Mouse (Mus musculus) hindbrain, embryonic 13.5 days (tissue): ENCODE results near the gene 0610010K14Rik. TPM values are rescaled to one million over a fixed set of nuclear protein-coding genes. Genes with fewer than 3 reads are reported as not detected.

ENCODE experiments used
- ATAC-seq: fragments of 200-750 bp; cut with Nextera tagmentation; 2 replicates; pipeline ENCODE4 v1.8.0; 2017; ENCODE audit warnings: moderate TSS enrichment; ENCODE audit not compliant: low FRiP score
- H3K27ac ChIP-seq: fragments of 300-500 bp; sonication (generic); 2 replicates; pipeline ENCODE4 v1.5.1; 2015; ENCODE audit warnings: inconsistent platforms, mild to moderate bottlenecking, moderate library complexity
- H3K27me3 ChIP-seq: fragments of 300-500 bp; sonication (generic); 2 replicates; pipeline ENCODE4 v1.6.1; 2015; ENCODE audit warnings: mild to moderate bottlenecking, inconsistent platforms
- H3K36me3 ChIP-seq: fragments of 300-500 bp; sonication (generic); 2 replicates; pipeline ENCODE4 v1.6.1; 2015; ENCODE audit warnings: mild to moderate bottlenecking, inconsistent platforms
- H3K4me1 ChIP-seq: fragments of 300-500 bp; sonication (generic); replicated peaks from 2 replicates; pipeline ENCODE4 v1.6.1; 2015; ENCODE audit warnings: inconsistent platforms
- H3K4me2 ChIP-seq: fragments of 300-500 bp; sonication (generic); 2 replicates; pipeline ENCODE4 v1.6.1; 2015; ENCODE audit warnings: inconsistent platforms, mild to moderate bottlenecking, moderate library complexity
- H3K4me3 ChIP-seq: fragments of 300-500 bp; sonication (generic); 2 replicates; pipeline ENCODE4 v1.5.1; 2015; ENCODE audit warnings: mild to moderate bottlenecking, inconsistent platforms
- H3K9ac ChIP-seq: fragments of 300-500 bp; sonication (generic); 2 replicates; pipeline ENCODE4 v1.6.1; 2015; ENCODE audit warnings: mild to moderate bottlenecking, inconsistent platforms
- H3K9me3 ChIP-seq: fragments of 300-500 bp; sonication (generic); 2 replicates; pipeline ENCODE4 v1.6.1; 2016; ENCODE audit warnings: inconsistent platforms
- WGBS: fragments of 180-500 bp; shearing (Covaris S2); methylation state at CpG from one replicate; pipeline ENCODE4 v1.1.7; 2015; 5-methylcytosine and 5-hydroxymethylcytosine counted together
- polyA plus RNA-seq: library from polyadenylated mRNA; unstranded; fragments of >200 nt; fragmentation: Nextera tagmentation; extraction: Ambion mirVana; gene quantifications from 2 replicates; pipeline ENCODE4 v1.2.1, GENCODE M21; 2015

0610010K14Rik gene
- polyA plus RNA-seq, 1 experiment from 2014 or later = 201 TPM

- WGBS = 42% methylated on average over 8 of the region's 8 CpGs
- Histone ChIP-seq H3K27me3 (peaks cover 39% of the 10 kb centered on the region), H3K27ac (no peak overlapping the region), H3K9ac (peak overlapping the region; percentile 70), H3K4me1 (peaks cover 56% of the 10 kb centered on the region), H3K9me3 (no peaks in the 10 kb centered on the region), H3K4me2 (peak overlapping the region; percentile 53), H3K36me3 (peaks cover 21% of the 10 kb centered on the region), H3K4me3 (peak overlapping the region; percentile 31)
- ATAC-seq = no peak
Measured at GRCm38 (mm10) chr11:70233016-70233415, 4.7 kb downstream of the 0610010K14Rik start.

DNA sequence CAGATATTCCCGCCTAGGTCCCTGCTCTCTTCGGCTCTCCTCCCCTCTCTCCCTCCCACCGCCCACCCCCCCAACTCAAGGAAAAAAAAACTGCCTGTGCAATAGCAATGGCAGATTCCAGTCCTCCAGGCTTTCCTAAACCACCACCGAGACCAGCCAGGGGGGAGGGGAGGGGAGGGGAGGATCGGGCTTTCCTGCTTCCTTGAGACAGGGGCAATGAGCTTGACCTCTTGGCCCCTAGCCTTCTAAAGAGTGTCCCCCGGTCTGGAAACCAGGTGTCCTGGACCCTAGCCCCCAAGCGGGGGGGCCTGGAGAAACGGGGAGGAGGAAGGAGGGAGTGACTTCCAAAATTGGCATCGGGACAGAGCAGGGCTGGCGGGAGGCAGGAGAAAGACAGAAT, 5.2 kb downstream of the 0610010K14Rik start:
- 11% methylated on average over 7 of the region's 10 CpGs for WGBS
- no peaks in the 10 kb centered on the region for H3K9me3 ChIP-seq
- peaks cover 43% of the 10 kb centered on the region for H3K27me3 ChIP-seq
- no peak overlapping the region for H3K27ac ChIP-seq
- H3K36me3 ChIP-seq = peaks cover 21% of the 10 kb centered on the region
- peak overlapping the region; percentile 31 for H3K4me3 ChIP-seq
- H3K9ac ChIP-seq = peak overlapping the region; percentile 70
- H3K4me1 ChIP-seq = peaks cover 56% of the 10 kb centered on the region
- peak overlapping the region; percentile 53 for H3K4me2 ChIP-seq
- no peak for ATAC-seq

DNA sequence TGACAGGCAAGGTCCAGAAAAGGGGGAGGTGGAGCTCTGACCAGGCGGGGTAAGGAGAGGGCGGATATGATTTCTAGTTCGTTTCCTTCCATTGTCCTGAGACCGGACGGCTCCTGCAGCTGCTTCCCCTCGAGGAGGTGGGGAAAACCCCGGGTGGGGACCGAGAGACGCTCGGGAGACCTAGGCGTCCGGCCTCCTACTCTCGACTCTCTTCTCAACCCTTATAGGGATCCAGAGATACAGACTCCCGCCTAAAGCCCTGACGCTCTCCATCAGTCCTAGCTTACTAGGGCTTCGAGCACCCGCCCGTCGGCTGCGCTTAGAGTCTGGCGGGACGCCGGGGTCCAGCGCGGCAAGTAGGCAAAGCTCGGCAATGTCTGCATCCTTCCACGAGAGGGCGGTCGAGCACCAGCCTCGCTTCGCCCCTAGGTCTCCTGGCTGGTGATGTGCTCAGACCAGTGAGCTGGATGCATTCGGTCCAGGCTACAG, 7.4 kb downstream of the 0610010K14Rik start:
- under 1% methylated on average over 32 of the region's 32 CpGs for WGBS
- Histone ChIP-seq H3K9ac (no peak overlapping the region), H3K27me3 (peaks cover 66% of the 10 kb centered on the region), H3K4me1 (peaks cover 51% of the 10 kb centered on the region), H3K4me3 (peak overlapping the region; percentile 29), H3K36me3 (peaks cover 14% of the 10 kb centered on the region), H3K27ac (0 out of 2 replicates have a peak overlapping the region, but pooled peaks have one; percentile 5), H3K9me3 (no peaks in the 10 kb centered on the region), H3K4me2 (peak overlapping the region; percentile 51)
- ATAC-seq = no peak

- H3K4me3 ChIP-seq = peak within 1 kb of the TSS; percentile 29
Measured at GRCm38 (mm10) chr11:70229260-70230010, 8.3 kb downstream of the 0610010K14Rik start, which contains the start of gene Bcl6b. Gene Bcl6b (minus strand): TSS chr11:70229798.

GRCm38 (mm10) chr11:70228828-70229227, 8.9 kb downstream of the 0610010K14Rik start:
- Histone ChIP-seq H3K9ac (peak overlapping the region; percentile 55; the same call in 1 of the 2 replicates), H3K9me3 (no peaks in the 10 kb centered on the region), H3K4me2 (peak overlapping the region; percentile 51), H3K4me1 (peaks cover 51% of the 10 kb centered on the region), H3K27me3 (peaks cover 80% of the 10 kb centered on the region), H3K27ac (no peak overlapping the region), H3K36me3 (no peaks in the 10 kb centered on the region), H3K4me3 (peak overlapping the region; percentile 29)
- WGBS = under 1% methylated on average over 19 of the region's 19 CpGs
- no peak; the same call in 1 of the 2 replicates for ATAC-seq

More at GRCm38 (mm10) chr11:70229260-70230010, 8.3 kb downstream of the 0610010K14Rik start, which contains the start of gene Bcl6b:
- H3K9me3 ChIP-seq = no peaks in the 10 kb centered on the region
- peaks cover 51% of the 10 kb centered on the region for H3K4me1 ChIP-seq
- peaks cover 5% of the 10 kb centered on the region for H3K36me3 ChIP-seq
- H3K27me3 ChIP-seq = peaks cover 74% of the 10 kb centered on the region
- 2% methylated on average over 39 of the region's 39 CpGs for WGBS
- no peak for ATAC-seq
- peak within 1 kb of the TSS; percentile 5; the same call in 1 of the 2 replicates for H3K27ac ChIP-seq
- peak within 1 kb of the TSS; percentile 51 for H3K4me2 ChIP-seq
- peak within 1 kb of the TSS; percentile 55; the same call in 1 of the 2 replicates for H3K9ac ChIP-seq

DNA sequence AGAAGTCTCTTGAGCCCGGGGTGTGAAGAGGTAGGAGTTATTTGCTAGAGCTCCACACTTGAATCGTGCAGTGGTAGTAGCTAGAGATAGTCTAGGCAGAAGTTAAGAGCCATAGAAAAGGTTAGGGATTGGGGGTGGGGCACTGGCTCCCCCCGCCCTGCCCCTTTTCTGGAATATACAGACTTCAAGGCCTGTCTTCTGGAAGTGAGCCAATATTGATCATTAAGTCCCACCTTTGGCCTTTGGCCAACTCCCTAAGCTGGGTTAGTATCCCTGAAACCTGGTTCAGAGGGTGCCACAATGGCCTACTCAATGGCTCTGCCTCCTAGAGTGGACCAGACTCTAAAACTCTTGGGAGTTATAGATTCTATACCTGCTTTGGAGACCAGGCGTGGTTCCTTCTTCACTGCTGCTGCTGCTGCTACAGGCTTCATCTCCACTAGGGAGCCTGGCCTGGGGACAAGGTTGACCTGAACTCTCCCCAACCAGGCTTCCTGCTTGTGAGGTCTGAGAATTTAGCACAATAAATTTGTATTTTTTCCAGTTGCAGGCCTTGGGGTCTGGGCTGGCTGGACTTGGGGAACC, 10.0 kb downstream of the 0610010K14Rik start:
- Histone ChIP-seq H3K27ac (no peak overlapping the region), H3K27me3 (peaks cover 85% of the 10 kb centered on the region), H3K4me2 (peak overlapping the region; percentile 51; the same call in 1 of the 2 replicates)

GRCm38 (mm10) chr11:70227126-70227525, 10.6 kb downstream of the 0610010K14Rik start:
- Histone ChIP-seq H3K27ac (no peak overlapping the region), H3K9ac (peak overlapping the region; percentile 59; the same call in 1 of the 2 replicates), H3K4me2 (peak overlapping the region; percentile 51), H3K27me3 (peaks cover 85% of the 10 kb centered on the region), H3K4me3 (peak overlapping the region; percentile 26), H3K9me3 (no peaks in the 10 kb centered on the region), H3K36me3 (no peaks in the 10 kb centered on the region), H3K4me1 (peaks cover 43% of the 10 kb centered on the region)
- ATAC-seq = no peak
- WGBS = 37% methylated on average over 5 of the region's 5 CpGs

More for the DNA sequence above, 10.0 kb downstream of the 0610010K14Rik start:
- Histone ChIP-seq H3K4me3 (no peak overlapping the region), H3K4me1 (peaks cover 45% of the 10 kb centered on the region), H3K36me3 (no peaks in the 10 kb centered on the region), H3K9ac (0 out of 2 replicates have a peak overlapping the region, but pooled peaks have one; percentile 55), H3K9me3 (no peaks in the 10 kb centered on the region)
- ATAC-seq = no peak
- 89% methylated on average over 4 of the region's 4 CpGs for WGBS

GRCm38 (mm10) chr11:70226602-70226890, 11.2 kb downstream of the 0610010K14Rik start:
- Histone ChIP-seq H3K9me3 (no peaks in the 10 kb centered on the region), H3K36me3 (no peaks in the 10 kb centered on the region), H3K4me2 (peak overlapping the region; percentile 50), H3K9ac (peak overlapping the region; percentile 59), H3K27me3 (peaks cover 81% of the 10 kb centered on the region), H3K4me1 (peaks cover 48% of the 10 kb centered on the region), H3K27ac (no peak overlapping the region), H3K4me3 (peak overlapping the region; percentile 26)
- no peak for ATAC-seq
- 10% methylated on average over 18 of the region's 18 CpGs for WGBS

GRCm38 (mm10) chr11:70225798-70226601, 11.7 kb downstream of the 0610010K14Rik start:
- Histone ChIP-seq H3K27ac (no peak overlapping the region), H3K9ac (peak overlapping the region; percentile 59), H3K4me2 (peak overlapping the region; percentile 50), H3K27me3 (peaks cover 76% of the 10 kb centered on the region), H3K36me3 (no peaks in the 10 kb centered on the region), H3K4me1 (peaks cover 50% of the 10 kb centered on the region), H3K9me3 (no peaks in the 10 kb centered on the region), H3K4me3 (peak overlapping the region; percentile 26)
- 20% methylated on average over 27 of the region's 27 CpGs for WGBS
- ATAC-seq = no peak; the same call in 1 of the 2 replicates

DNA sequence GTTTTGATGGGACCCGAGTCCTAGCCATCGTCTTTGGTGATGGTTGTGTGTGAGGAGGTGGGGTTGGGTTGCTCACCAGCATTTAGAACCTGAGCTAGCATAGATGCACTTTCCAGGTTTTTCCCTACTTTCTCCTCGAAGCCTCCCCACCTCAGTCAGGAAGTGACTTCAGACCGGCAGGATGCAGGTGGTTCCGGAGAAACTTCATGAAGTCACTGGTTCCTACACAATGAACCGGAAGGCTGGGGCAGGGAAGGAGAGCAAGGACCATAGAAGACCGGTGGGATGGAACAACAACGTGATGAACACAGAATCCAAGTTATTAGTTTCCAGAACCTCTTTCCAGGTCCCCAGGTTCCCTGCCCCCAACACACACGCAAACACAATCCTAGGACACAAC, 14.0 kb downstream of the 0610010K14Rik start:
- 89% methylated on average over 9 of the region's 9 CpGs for WGBS
- Histone ChIP-seq H3K9ac (no peak overlapping the region), H3K4me1 (peaks cover 46% of the 10 kb centered on the region), H3K4me3 (no peak overlapping the region), H3K27me3 (peaks cover 53% of the 10 kb centered on the region), H3K4me2 (no peak overlapping the region), H3K9me3 (no peaks in the 10 kb centered on the region), H3K27ac (peak overlapping the region; percentile 40; the same call in 1 of the 2 replicates), H3K36me3 (no peaks in the 10 kb centered on the region)
- no peak for ATAC-seq

- H3K4me1 ChIP-seq = peaks cover 48% of the 10 kb centered on the region
Measured at GRCm38 (mm10) chr11:70221603-70222500, 15.9 kb downstream of the 0610010K14Rik start.

More at GRCm38 (mm10) chr11:70221603-70222500, 15.9 kb downstream of the 0610010K14Rik start:
- Histone ChIP-seq H3K27ac (peak overlapping the region; percentile 95), H3K27me3 (peaks cover 42% of the 10 kb centered on the region), H3K4me2 (peak overlapping the region; percentile 92), H3K4me3 (peak overlapping the region; percentile 64), H3K36me3 (peaks cover 10% of the 10 kb centered on the region), H3K9me3 (no peaks in the 10 kb centered on the region), H3K9ac (peak overlapping the region; percentile 89)
- no peak for ATAC-seq
- WGBS = 8% methylated on average over 14 of the region's 14 CpGs
